Comparison of ENCODE assay signal across 35 mouse cellular contexts in the genomic region with DNA sequence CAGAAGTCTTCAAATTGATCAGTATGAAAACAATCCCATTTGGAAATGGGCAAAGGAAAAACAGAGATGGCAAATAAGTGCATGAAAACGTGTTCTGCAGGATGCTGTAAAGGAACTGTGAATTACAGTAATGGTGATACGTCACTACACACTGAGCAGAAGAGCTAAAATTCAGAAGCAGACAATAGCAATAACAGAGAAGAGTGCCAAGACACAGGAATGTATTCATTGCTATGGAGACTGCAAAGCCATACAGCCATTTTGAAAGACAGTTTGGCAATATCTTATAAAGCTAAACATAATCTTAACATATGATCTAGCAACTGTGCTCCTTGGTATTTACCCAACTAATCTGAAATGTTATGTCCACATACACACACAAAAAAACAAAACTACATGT. TPM values are rescaled to one million over a fixed set of nuclear protein-coding genes. Genes with fewer than 3 reads are reported as not detected.
"Had no signal": no experiment of that assay in that cellular context is flagged by ENCODE, and none has a peak within 500 bp of the region (broad histone marks: within the 10 kb centered on the region; RNA-seq: fewer than 3 reads in every experiment).

No protein-coding gene starts in this region.

- H3K9me3 ChIP-seq: heart, embryonic 13.5 days; heart, embryonic 15.5 days; hindbrain, embryonic 13.5 days; hindbrain, embryonic 15.5 days; kidney, embryonic 15.5 days; limb, embryonic 10.5 days; limb, embryonic 12.5 days; liver, embryonic 13.5 days; liver, embryonic 15.5 days had no signal

- H3K27ac ChIP-seq: heart, adult 2 months; heart, embryonic 13.5 days; heart, embryonic 15.5 days; hindbrain, embryonic 13.5 days; hindbrain, embryonic 15.5 days; hindbrain, postnatal 0 days; kidney, embryonic 15.5 days; kidney, postnatal 0 days; limb, embryonic 10.5 days; limb, embryonic 12.5 days; liver, embryonic 13.5 days; liver, embryonic 15.5 days had no signal

- H3K4me2 ChIP-seq: heart, embryonic 11.5 days; heart, embryonic 13.5 days; heart, embryonic 15.5 days; hindbrain, embryonic 13.5 days; hindbrain, embryonic 15.5 days; kidney, embryonic 15.5 days; limb, embryonic 12.5 days; liver, embryonic 11.5 days; liver, embryonic 13.5 days; liver, embryonic 15.5 days had no signal

- H3K36me3 ChIP-seq: heart, embryonic 13.5 days; heart, embryonic 15.5 days; hindbrain, embryonic 13.5 days; hindbrain, embryonic 15.5 days; kidney, embryonic 15.5 days; limb, embryonic 10.5 days; limb, embryonic 12.5 days; liver, embryonic 13.5 days; liver, embryonic 15.5 days had no signal

- H3K27me3 ChIP-seq: heart, embryonic 13.5 days; heart, embryonic 15.5 days; hindbrain, embryonic 13.5 days; hindbrain, embryonic 15.5 days; kidney, embryonic 15.5 days; limb, embryonic 12.5 days; liver, embryonic 13.5 days; liver, embryonic 15.5 days had no signal

- ATAC-seq: hindbrain, postnatal 0 days; intestine, embryonic 16.5 days; liver, postnatal 0 days had no signal

- DNase-seq: gastrocnemius, postnatal 14 days; gastrocnemius, postnatal 36 days; heart, adult 11 months; heart, adult 2 months; heart, postnatal 14 days; heart, postnatal 36 days; kidney, adult 11 months; kidney, adult 2 months; kidney, adult 9 months; kidney, postnatal 14 days; kidney, postnatal 36 days; layer of hippocampus, adult 9-11 months; layer of hippocampus, postnatal 36 days; liver; liver, embryonic 13.5 days; liver, postnatal 0 days had no signal

- H3K4me3 ChIP-seq: heart, adult 2 months; heart, embryonic 13.5 days; heart, embryonic 15.5 days; hindbrain, embryonic 13.5 days; hindbrain, embryonic 15.5 days; kidney, embryonic 15.5 days; limb, embryonic 10.5 days; limb, embryonic 12.5 days; liver, embryonic 13.5 days; liver, embryonic 15.5 days had no signal

- H3K9ac ChIP-seq: heart, embryonic 13.5 days; heart, embryonic 15.5 days; hindbrain, embryonic 13.5 days; hindbrain, embryonic 15.5 days; kidney, embryonic 15.5 days; limb, embryonic 12.5 days; liver, embryonic 13.5 days; liver, embryonic 15.5 days; liver, postnatal 0 days had no signal

- H3K4me1 ChIP-seq: heart, embryonic 13.5 days; heart, embryonic 15.5 days; hindbrain, embryonic 13.5 days; hindbrain, embryonic 15.5 days; kidney, embryonic 15.5 days; limb, embryonic 10.5 days; limb, embryonic 12.5 days; liver, embryonic 13.5 days; liver, embryonic 15.5 days had no signal

RNA-seq across cellular contexts. Expression of a gene that starts 28.8 kb away (rescaled TPM):
- polyA plus RNA-seq: heart, adult 2 months; heart, embryonic 11.5 days; heart, embryonic 13.5 days; heart, embryonic 15.5 days; heart, postnatal 0 days; hindbrain, embryonic 11.5 days; hindbrain, embryonic 15.5 days; hindbrain, postnatal 0 days; kidney, adult 2 months; kidney, embryonic 15.5 days; kidney, postnatal 0 days; large intestine, adult 2 months; limb, embryonic 12.5 days; liver, embryonic 11.5 days; liver, embryonic 13.5 days; liver, embryonic 15.5 days; liver, postnatal 0 days had no signal

RNA-seq across cellular contexts. Expression of a gene that starts 53.7 kb away (rescaled TPM):
- polyA plus RNA-seq: gonadal fat pad, adult 2 months; heart, adult 2 months; heart, embryonic 11.5 days; heart, embryonic 13.5 days; heart, embryonic 15.5 days; heart, postnatal 0 days; hindbrain, embryonic 11.5 days; hindbrain, embryonic 13.5 days; hindbrain, embryonic 15.5 days; hindbrain, postnatal 0 days; intestine, embryonic 14.5 days; intestine, embryonic 16.5 days; kidney, adult 2 months; kidney, embryonic 15.5 days; kidney, postnatal 0 days; large intestine, adult 2 months; limb, embryonic 10.5 days; limb, embryonic 12.5 days; limb, embryonic 14.5 days; liver, embryonic 11.5 days; liver, embryonic 13.5 days; liver, embryonic 15.5 days; liver, postnatal 0 days had no signal
